Mouse (Mus musculus) G1E (cell line): Measurements from ENCODE around the gene Rbm7.

Experiments
- CTCF ChIP-seq: IDR thresholded peaks from 2 replicates; pipeline ENCODE4 v1.5.1; 2012; ENCODE audit warnings: low read depth, low read length, inconsistent platforms, mixed read lengths
- GATA1 ChIP-seq: IDR thresholded peaks from 2 replicates; pipeline ENCODE4 v1.6.1; 2012; ENCODE audit warnings: borderline replicate concordance, low read length, inconsistent platforms, mixed read lengths
- POLR2AphosphoS5 ChIP-seq: IDR thresholded peaks from 2 replicates; pipeline ENCODE4 v1.6.1; 2012; ENCODE audit warnings: low read depth, low read length, inconsistent platforms; ENCODE audit not compliant: insufficient replicate concordance
- TAL1 ChIP-seq: conservative IDR thresholded peaks from 2 replicates; pipeline ENCODE4 v1.6.1; 2012; ENCODE audit warnings: low read depth, low read length, inconsistent platforms, mixed read lengths

- TF ChIP-seq CTCF (no peak), GATA1 (no peak), TAL1 (no peak), POLR2AphosphoS5 (no peak)
Observed at GRCm38 (mm10) chr9:48532203-48532602, 37.1 kb upstream of the Rbm7 start.
